Mouse (Mus musculus): ENCODE measurements around the gene Ifna15. TPM values are rescaled to one million over a fixed set of nuclear protein-coding genes. Genes with fewer than 3 reads are reported as not detected.

Gene Ifna15
- polyA plus RNA-seq, 1 experiment from 2014 or later = not detected

DNA sequence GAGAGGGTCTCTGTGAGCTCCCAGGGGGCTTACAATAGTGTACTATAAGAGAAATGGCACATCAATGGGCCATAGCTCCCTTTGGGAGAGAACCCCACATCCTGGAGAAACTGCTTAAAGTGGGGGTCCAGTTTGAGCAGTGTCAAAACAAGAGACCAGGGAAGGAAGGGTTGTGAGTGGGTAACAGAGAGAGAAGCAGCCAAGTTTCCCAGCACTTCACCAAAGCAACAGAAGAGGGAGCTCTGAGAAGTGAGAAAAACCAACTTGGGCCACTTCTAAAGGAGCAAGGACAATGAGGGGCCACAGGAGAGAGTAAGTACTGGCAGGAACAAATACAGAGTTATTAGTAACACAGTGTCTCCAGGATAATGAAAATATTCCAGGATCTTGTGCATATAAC lies 34.8 kb downstream of the Ifna15 start:
- no peaks in the 10 kb centered on the region for H3K36me3 ChIP-seq (ENCODE audit: control insufficient read depth, insufficient read depth, low read length)
- DNase-seq (ENCODE audit: low spot score) (no peak), ATAC-seq (ENCODE audit: insufficient read depth, low FRiP score, low TSS enrichment) (no peak)
- no peak overlapping the region for H3K27ac ChIP-seq (ENCODE audit: low read depth, low read length)
- H3K4me1 ChIP-seq (ENCODE audit: control insufficient read depth, insufficient read depth, low read length) = no peaks in the 10 kb centered on the region
- H3K4me3 ChIP-seq (ENCODE audit: low read depth, low read length) = no peak overlapping the region
- H3K9ac ChIP-seq (ENCODE audit: low read length) = no peak overlapping the region
- H3K9me3 ChIP-seq (ENCODE audit: control insufficient read depth, low read length) = no peaks in the 10 kb centered on the region
- no peak overlapping the region for H3K4me2 ChIP-seq (ENCODE audit: low read depth)
- no peaks in the 10 kb centered on the region for H3K27me3 ChIP-seq (ENCODE audit: control insufficient read depth, insufficient read depth, low read length)

DNA sequence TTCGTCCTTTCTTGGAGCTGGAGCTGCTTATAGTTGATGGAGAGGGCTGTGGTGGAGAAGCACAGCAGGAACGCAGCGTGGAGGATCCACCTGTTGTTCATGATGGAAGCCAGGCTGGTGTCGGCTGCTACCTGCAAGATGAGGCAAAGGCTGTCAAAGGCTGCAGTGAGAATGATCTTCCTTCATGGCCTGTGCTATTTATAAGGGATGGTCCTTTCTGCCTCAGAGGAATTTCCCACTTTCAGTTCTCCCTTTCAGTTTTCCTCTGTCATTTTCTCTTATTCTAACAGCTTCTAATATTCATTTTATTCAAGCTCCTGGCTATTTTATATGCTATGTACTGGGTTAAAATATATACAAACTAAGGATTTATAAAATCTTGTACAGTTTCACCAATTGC lies 35.4 kb downstream of the Ifna15 start, which contains the start of gene Ifnb1:
Gene Ifnb1 (minus strand): TSS at position 101 of the 400 bp plus-strand sequence.
- H3K4me1 ChIP-seq (ENCODE audit: control insufficient read depth, insufficient read depth, low read length) = no peaks in the 10 kb centered on the region
- H3K4me3 ChIP-seq (ENCODE audit: low read depth, low read length) = no peak within 1 kb of the TSS
- 93% methylated on average over 4 of the region's 4 CpGs for WGBS
- no peak for DNase-seq (ENCODE audit: low spot score)
- no peak within 1 kb of the TSS for H3K4me2 ChIP-seq (ENCODE audit: low read depth)
- no peaks in the 10 kb centered on the region for H3K36me3 ChIP-seq (ENCODE audit: control insufficient read depth, insufficient read depth, low read length)
- no peak for ATAC-seq (ENCODE audit: insufficient read depth, low FRiP score, low TSS enrichment)
- H3K27ac ChIP-seq (ENCODE audit: low read depth, low read length) = no peak within 1 kb of the TSS
- no peak within 1 kb of the TSS for H3K9ac ChIP-seq (ENCODE audit: low read length)
- H3K9me3 ChIP-seq (ENCODE audit: control insufficient read depth, low read length) = no peaks in the 10 kb centered on the region
- no peaks in the 10 kb centered on the region for H3K27me3 ChIP-seq (ENCODE audit: control insufficient read depth, insufficient read depth, low read length)

DNA sequence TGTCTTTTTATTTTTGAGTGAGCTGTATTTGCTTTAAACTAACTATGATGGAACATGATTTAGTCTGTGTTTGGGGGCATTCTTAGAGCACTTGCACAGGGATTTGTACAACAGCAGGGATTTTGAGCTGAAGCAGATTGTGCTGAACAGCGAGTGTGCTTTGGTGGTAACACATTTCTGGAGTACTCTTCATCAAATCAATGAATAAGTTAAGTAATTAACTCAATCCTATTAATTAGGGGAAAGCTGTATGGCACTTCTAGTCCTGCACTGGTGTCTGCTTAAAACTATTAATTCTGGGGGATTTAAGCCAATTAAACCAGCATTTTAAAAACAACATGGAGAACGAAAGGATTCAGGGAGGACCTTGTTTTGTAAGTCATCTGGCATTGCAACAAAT lies 40.1 kb downstream of the Ifna15 start:
- H3K27me3 ChIP-seq (ENCODE audit: control insufficient read depth, insufficient read depth, low read length) = no peaks in the 10 kb centered on the region
- no peaks in the 10 kb centered on the region for H3K9me3 ChIP-seq (ENCODE audit: control insufficient read depth, low read length)
- H3K27ac ChIP-seq (ENCODE audit: low read depth, low read length) = no peak overlapping the region
- no peak for DNase-seq (ENCODE audit: low spot score)
- no peak overlapping the region for H3K4me3 ChIP-seq (ENCODE audit: low read depth, low read length)
- no peak for ATAC-seq (ENCODE audit: insufficient read depth, low FRiP score, low TSS enrichment)
- H3K4me2 ChIP-seq (ENCODE audit: low read depth) = no peak overlapping the region
- H3K9ac ChIP-seq (ENCODE audit: low read length) = no peak overlapping the region
- 91% methylated on average over 2 of the region's 2 CpGs for WGBS
- H3K4me1 ChIP-seq (ENCODE audit: control insufficient read depth, insufficient read depth, low read length) = no peaks in the 10 kb centered on the region
- H3K36me3 ChIP-seq (ENCODE audit: control insufficient read depth, insufficient read depth, low read length) = no peaks in the 10 kb centered on the region

DNA sequence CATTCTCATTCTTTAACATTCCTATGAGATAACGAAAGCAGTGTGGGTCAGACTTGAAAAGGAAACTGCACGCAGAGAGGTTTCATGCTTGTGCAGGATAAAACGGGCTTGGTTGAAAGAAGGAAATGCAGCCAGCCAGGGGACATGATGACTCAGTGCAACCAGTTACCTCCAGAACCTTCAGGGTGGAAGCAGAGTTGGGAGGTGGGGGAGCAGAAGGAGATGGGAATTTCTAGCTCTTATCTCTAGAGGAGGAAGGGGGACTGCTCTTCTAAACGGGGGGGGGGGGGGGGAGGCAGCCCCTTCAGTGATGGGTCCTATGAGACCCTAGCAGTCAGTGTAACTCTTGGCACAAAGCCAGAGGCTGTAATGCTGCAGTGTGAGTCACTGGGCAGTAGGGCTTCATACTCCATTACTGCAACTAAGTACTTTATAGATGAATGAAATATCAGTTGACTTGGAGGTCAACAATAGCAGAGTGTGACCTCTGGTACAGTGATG lies 42.3 kb downstream of the Ifna15 start:
- Histone ChIP-seq H3K9ac (ENCODE audit: low read length) (no peak overlapping the region), H3K4me2 (ENCODE audit: low read depth) (no peak overlapping the region), H3K27me3 (ENCODE audit: control insufficient read depth, insufficient read depth, low read length) (no peaks in the 10 kb centered on the region), H3K4me1 (ENCODE audit: control insufficient read depth, insufficient read depth, low read length) (no peaks in the 10 kb centered on the region), H3K4me3 (ENCODE audit: low read depth, low read length) (no peak overlapping the region), H3K27ac (ENCODE audit: low read depth, low read length) (no peak overlapping the region), H3K9me3 (ENCODE audit: control insufficient read depth, low read length) (no peaks in the 10 kb centered on the region), H3K36me3 (ENCODE audit: control insufficient read depth, insufficient read depth, low read length) (no peaks in the 10 kb centered on the region)
- WGBS = 66% methylated on average over 4 of the region's 4 CpGs
- no peak for DNase-seq (ENCODE audit: low spot score)
- no peak for ATAC-seq (ENCODE audit: insufficient read depth, low FRiP score, low TSS enrichment)

DNA sequence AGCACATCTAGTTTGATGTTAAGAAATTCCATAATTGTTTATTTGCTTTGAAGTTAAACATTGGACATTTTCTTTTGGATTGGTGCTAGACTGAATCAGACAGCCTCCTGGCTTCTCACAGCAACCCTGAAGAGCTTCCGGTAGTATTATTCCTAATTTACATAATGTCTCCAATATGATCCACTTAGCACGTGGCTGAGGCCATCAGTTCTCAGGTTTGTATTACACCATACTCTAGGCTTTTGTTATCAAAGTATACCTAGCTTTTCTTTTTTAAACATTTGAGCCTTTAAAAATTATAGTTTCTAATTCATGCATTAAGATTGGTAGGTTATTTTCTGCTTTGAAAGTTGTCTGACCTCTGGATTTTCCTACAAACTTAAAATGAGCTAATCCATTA lies 42.8 kb downstream of the Ifna15 start:
- WGBS = 85% methylated on average over 2 of the region's 2 CpGs
- no peak overlapping the region for H3K4me2 ChIP-seq (ENCODE audit: low read depth)

DNA sequence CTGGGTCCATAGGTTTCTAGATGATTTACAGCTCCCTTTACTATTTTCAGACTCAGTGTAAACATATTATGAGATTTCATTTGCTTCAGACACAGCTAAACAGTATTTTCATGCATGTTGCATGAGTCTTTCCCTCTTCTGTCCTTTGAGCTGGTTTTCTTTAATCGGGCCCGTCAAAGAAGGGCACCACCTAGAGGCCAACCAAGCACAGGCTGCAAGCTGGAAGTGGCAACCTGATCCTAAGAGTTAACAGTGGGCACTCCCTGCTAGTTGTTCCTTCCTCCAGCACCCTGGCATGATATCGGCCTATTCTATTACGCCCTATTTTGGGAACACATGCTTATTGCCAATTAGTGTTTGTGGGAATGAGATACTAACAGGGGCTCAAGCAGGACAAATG lies 43.6 kb downstream of the Ifna15 start:
- Histone ChIP-seq H3K27ac (ENCODE audit: low read depth, low read length) (no peak overlapping the region), H3K4me2 (ENCODE audit: low read depth) (no peak overlapping the region), H3K4me1 (ENCODE audit: control insufficient read depth, insufficient read depth, low read length) (no peaks in the 10 kb centered on the region), H3K9me3 (ENCODE audit: control insufficient read depth, low read length) (no peaks in the 10 kb centered on the region), H3K27me3 (ENCODE audit: control insufficient read depth, insufficient read depth, low read length) (no peaks in the 10 kb centered on the region), H3K9ac (ENCODE audit: low read length) (no peak overlapping the region), H3K36me3 (ENCODE audit: control insufficient read depth, insufficient read depth, low read length) (no peaks in the 10 kb centered on the region), H3K4me3 (ENCODE audit: low read depth, low read length) (no peak overlapping the region)
- ATAC-seq (ENCODE audit: insufficient read depth, low FRiP score, low TSS enrichment) (no peak), DNase-seq (ENCODE audit: low spot score) (peak; percentile 26)
- 49% methylated on average over 4 of the region's 4 CpGs for WGBS

More for the DNA sequence above, 42.8 kb downstream of the Ifna15 start:
- no peaks in the 10 kb centered on the region for H3K36me3 ChIP-seq (ENCODE audit: control insufficient read depth, insufficient read depth, low read length)
- no peaks in the 10 kb centered on the region for H3K9me3 ChIP-seq (ENCODE audit: control insufficient read depth, low read length)
- no peak overlapping the region for H3K4me3 ChIP-seq (ENCODE audit: low read depth, low read length)
- no peak for ATAC-seq (ENCODE audit: insufficient read depth, low FRiP score, low TSS enrichment)
- no peak overlapping the region for H3K9ac ChIP-seq (ENCODE audit: low read length)
- no peaks in the 10 kb centered on the region for H3K27me3 ChIP-seq (ENCODE audit: control insufficient read depth, insufficient read depth, low read length)
- H3K27ac ChIP-seq (ENCODE audit: low read depth, low read length) = no peak overlapping the region
- H3K4me1 ChIP-seq (ENCODE audit: control insufficient read depth, insufficient read depth, low read length) = no peaks in the 10 kb centered on the region
- DNase-seq (ENCODE audit: low spot score) = no peak

DNA sequence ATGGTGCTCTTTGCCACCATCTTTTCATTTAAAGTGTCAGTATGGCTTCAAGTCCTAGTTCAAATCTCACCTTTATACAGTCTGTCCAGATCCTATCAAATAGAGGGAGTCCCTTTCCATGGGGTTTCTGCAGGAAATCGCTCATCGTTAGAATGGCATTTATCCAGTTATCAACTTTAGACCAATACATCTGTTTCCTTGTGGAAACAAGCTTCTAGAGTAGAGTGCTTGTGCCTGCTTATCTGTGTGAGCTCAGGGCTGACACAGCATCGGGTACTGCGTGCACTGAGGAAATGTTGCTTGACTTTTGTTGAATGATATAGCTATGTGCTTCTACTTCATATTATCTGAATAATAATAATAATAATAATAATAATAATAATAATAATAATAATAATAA lies 44.3 kb downstream of the Ifna15 start:
- no peaks in the 10 kb centered on the region for H3K36me3 ChIP-seq (ENCODE audit: control insufficient read depth, insufficient read depth, low read length)
- no peak overlapping the region for H3K9ac ChIP-seq (ENCODE audit: low read length)
- DNase-seq (ENCODE audit: low spot score) = no peak
- H3K4me3 ChIP-seq (ENCODE audit: low read depth, low read length) = no peak overlapping the region
- WGBS = 94% methylated on average over 4 of the region's 4 CpGs
- H3K9me3 ChIP-seq (ENCODE audit: control insufficient read depth, low read length) = no peaks in the 10 kb centered on the region
- ATAC-seq (ENCODE audit: insufficient read depth, low FRiP score, low TSS enrichment) = no peak
- H3K4me2 ChIP-seq (ENCODE audit: low read depth) = no peak overlapping the region
- H3K4me1 ChIP-seq (ENCODE audit: control insufficient read depth, insufficient read depth, low read length) = no peaks in the 10 kb centered on the region
- no peaks in the 10 kb centered on the region for H3K27me3 ChIP-seq (ENCODE audit: control insufficient read depth, insufficient read depth, low read length)
- no peak overlapping the region for H3K27ac ChIP-seq (ENCODE audit: low read depth, low read length)

Other genes starting within 250 kb of the Ifna15 start
- gene Hacd4, start 119.3 kb downstream of the Ifna15 start, polyA plus RNA-seq (2014; fragmentation: Nextera tagmentation; extraction: Ambion mirVana) = 2.5 and 3.2 TPM in 2 replicates
- not detected in 2 replicates for gene Ifnb1, start 35.5 kb downstream of the Ifna15 start, polyA plus RNA-seq (2014; fragmentation: Nextera tagmentation; extraction: Ambion mirVana)
- not detected in 2 replicates for gene Ifna14, start 13.6 kb upstream of the Ifna15 start, polyA plus RNA-seq (2014; fragmentation: Nextera tagmentation; extraction: Ambion mirVana)
- gene Ifna9, start 34.1 kb upstream of the Ifna15 start, polyA plus RNA-seq (2014; fragmentation: Nextera tagmentation; extraction: Ambion mirVana) = not detected in 2 replicates
- not detected in 2 replicates for gene Ifna12, start 45.1 kb upstream of the Ifna15 start, polyA plus RNA-seq (2014; fragmentation: Nextera tagmentation; extraction: Ambion mirVana)
- gene C87499, start 76.2 kb upstream of the Ifna15 start, polyA plus RNA-seq (2014; fragmentation: Nextera tagmentation; extraction: Ambion mirVana) = not detected in 2 replicates
- gene Ifna13, start 86.2 kb upstream of the Ifna15 start, polyA plus RNA-seq (2014; fragmentation: Nextera tagmentation; extraction: Ambion mirVana) = not detected in 2 replicates
- gene Ifna16, start 118.7 kb upstream of the Ifna15 start, polyA plus RNA-seq (2014; fragmentation: Nextera tagmentation; extraction: Ambion mirVana) = not detected in 2 replicates
- not detected in 2 replicates for gene Ifna2, start 125.7 kb upstream of the Ifna15 start, polyA plus RNA-seq (2014; fragmentation: Nextera tagmentation; extraction: Ambion mirVana)
- gene Ifnab, start 133.1 kb upstream of the Ifna15 start, polyA plus RNA-seq (2014; fragmentation: Nextera tagmentation; extraction: Ambion mirVana) = not detected in 2 replicates
- gene Gm26566, start 163.6 kb upstream of the Ifna15 start, polyA plus RNA-seq (2014; fragmentation: Nextera tagmentation; extraction: Ambion mirVana) = 1.9 and 2.1 TPM in 2 replicates
- gene Klhl9, start 164.2 kb upstream of the Ifna15 start, polyA plus RNA-seq (2014; fragmentation: Nextera tagmentation; extraction: Ambion mirVana) = 151 and 152 TPM in 2 replicates
- 0.53 TPM in 1 of 2 replicates, not detected in the other for gene Gm13271, start 196.6 kb upstream of the Ifna15 start, polyA plus RNA-seq (2014; fragmentation: Nextera tagmentation; extraction: Ambion mirVana)
- not detected in 2 replicates for gene Gm13283, start 201.9 kb upstream of the Ifna15 start, polyA plus RNA-seq (2014; fragmentation: Nextera tagmentation; extraction: Ambion mirVana)
- 0.31 and 0.46 TPM in 2 replicates for gene Gm13290, start 215.6 kb upstream of the Ifna15 start, polyA plus RNA-seq (2014; fragmentation: Nextera tagmentation; extraction: Ambion mirVana)
- not detected in 2 replicates for gene Gm13289, start 218.7 kb upstream of the Ifna15 start, polyA plus RNA-seq (2014; fragmentation: Nextera tagmentation; extraction: Ambion mirVana)
- gene Gm13272, start 221.6 kb upstream of the Ifna15 start, polyA plus RNA-seq (2014; fragmentation: Nextera tagmentation; extraction: Ambion mirVana) = not detected in 2 replicates
- gene Ifnz, start 223.9 kb upstream of the Ifna15 start, polyA plus RNA-seq (2014; fragmentation: Nextera tagmentation; extraction: Ambion mirVana) = not detected in 2 replicates
- gene Gm13276, start 227.5 kb upstream of the Ifna15 start, polyA plus RNA-seq (2014; fragmentation: Nextera tagmentation; extraction: Ambion mirVana) = not detected in 2 replicates
- not detected in 2 replicates for gene Gm13277, start 230.4 kb upstream of the Ifna15 start, polyA plus RNA-seq (2014; fragmentation: Nextera tagmentation; extraction: Ambion mirVana)
- gene Gm13278, start 233.3 kb upstream of the Ifna15 start, polyA plus RNA-seq (2014; fragmentation: Nextera tagmentation; extraction: Ambion mirVana) = not detected in 2 replicates
- not detected in 2 replicates for gene Gm13275, start 236.2 kb upstream of the Ifna15 start, polyA plus RNA-seq (2014; fragmentation: Nextera tagmentation; extraction: Ambion mirVana)
- gene Gm13279, start 239.2 kb upstream of the Ifna15 start, polyA plus RNA-seq (2014; fragmentation: Nextera tagmentation; extraction: Ambion mirVana) = not detected in 2 replicates
- 0.19 TPM in 1 of 2 replicates, not detected in the other for gene Gm13285, start 241.4 kb upstream of the Ifna15 start, polyA plus RNA-seq (2014; fragmentation: Nextera tagmentation; extraction: Ambion mirVana)
- not detected in 2 replicates for gene Gm13287, start 245.0 kb upstream of the Ifna15 start, polyA plus RNA-seq (2014; fragmentation: Nextera tagmentation; extraction: Ambion mirVana)
- gene Gm13288, start 247.3 kb upstream of the Ifna15 start, polyA plus RNA-seq (2014; fragmentation: Nextera tagmentation; extraction: Ambion mirVana) = not detected in 2 replicates

Data from neural tube, embryonic 11.5 days (tissue).